Mouse (Mus musculus) ES-E14 (cell line): ENCODE data around the gene E430018J23Rik. TPM values are rescaled to one million over a fixed set of nuclear protein-coding genes. Genes with fewer than 3 reads are reported as not detected.
A peak's percentile ranks its signal among the peaks of the same experiment; 100 is the strongest.
"Not testable (repeated sequence)": the region's sequence is repeated elsewhere in the genome, so short reads cannot be mapped to it uniquely, and the experiment has no call there.

Source experiments
- DNase-seq: peaks from one replicate; pipeline ENCODE4 v3.0.0-alpha.2; 2013; ENCODE audit warnings: low read depth, low spot score
- H3K27ac ChIP-seq: 2 replicates; pipeline ENCODE4 v1.5.1; 2012; ENCODE audit warnings: low read depth, mild to moderate bottlenecking, low read length, moderate library complexity, mixed read lengths; ENCODE audit not compliant: poor library complexity, insufficient read depth, severe bottlenecking
- H3K36me3 ChIP-seq: 2 replicates; pipeline ENCODE4 v1.6.1; 2012; ENCODE audit warnings: mild to moderate bottlenecking, low read length, moderate library complexity, mixed read lengths; ENCODE audit not compliant: control insufficient read depth, poor library complexity, insufficient read depth, severe bottlenecking
- H3K4me1 ChIP-seq, 2 experiments: fragments of 150-350 bp in 1 of 2; sonication (generic) in 1 of 2; 2 replicates each; pipeline ENCODE4 v1.6.1; 2012; ENCODE audit warnings: low read length in 2 of 2, mild to moderate bottlenecking in 1 of 2, mixed read lengths in 1 of 2; ENCODE audit not compliant: control insufficient read depth in 2 of 2, insufficient read depth in 2 of 2, poor library complexity in 1 of 2
- H3K4me3 ChIP-seq, 2 experiments: fragments of 150-350 bp in 1 of 2; sonication (generic) in 1 of 2; 2 replicates each; pipeline ENCODE4 v1.5.1; 2012; ENCODE audit warnings: low read length in 2 of 2, low read depth in 1 of 2, mild to moderate bottlenecking in 1 of 2, mixed read lengths in 1 of 2; ENCODE audit not compliant: insufficient read depth in 1 of 2, poor library complexity in 1 of 2, severe bottlenecking in 1 of 2
- H3K9ac ChIP-seq: 2 replicates; pipeline ENCODE4 v1.6.1; 2012; ENCODE audit warnings: low read depth, mild to moderate bottlenecking, low read length, mixed read lengths; ENCODE audit not compliant: poor library complexity, insufficient read depth, severe bottlenecking
- H3K9me3 ChIP-seq: fragments of 150-350 bp; sonication (generic); 2 replicates; pipeline ENCODE4 v1.6.1; 2012; ENCODE audit warnings: low read depth, mild to moderate bottlenecking, low read length; ENCODE audit not compliant: control insufficient read depth, insufficient read depth
- CHD2 ChIP-seq: IDR thresholded peaks from 2 replicates; pipeline ENCODE4 v1.6.1; 2014; ENCODE audit warnings: mild to moderate bottlenecking, low read depth, low read length, inconsistent platforms
- HCFC1 ChIP-seq: IDR thresholded peaks from 2 replicates; pipeline ENCODE4 v1.6.1; 2012; ENCODE audit warnings: low read length, inconsistent platforms, borderline replicate concordance; ENCODE audit not compliant: insufficient read depth
- MAFK ChIP-seq: IDR thresholded peaks from 2 replicates; pipeline ENCODE4 v1.6.1; 2014; ENCODE audit warnings: mild to moderate bottlenecking, low read depth, low read length, inconsistent platforms; ENCODE audit not compliant: insufficient read depth
- ZC3H11A ChIP-seq: IDR thresholded peaks from 2 replicates; pipeline ENCODE4 v1.6.1; 2012; ENCODE audit warnings: low read depth, mild to moderate bottlenecking, inconsistent platforms, low read length, borderline replicate concordance
- ZNF384 ChIP-seq: IDR thresholded peaks from 2 replicates; pipeline ENCODE4 v1.6.1; 2012; ENCODE audit warnings: low read depth, low read length, inconsistent platforms
- in situ Hi-C, 2 experiments: fragments of 600-800 bp; cut with MboI; formaldehyde crosslinking; loops; one replicate each; pipeline ENCODE4 v1.15.1; 2025; ENCODE audit warnings: low sequenced_read_pairs in 2 of 2, inconsistent platforms in 1 of 2; ENCODE audit not compliant: unreplicated experiment in 2 of 2
- total RNA-seq: library from RNA; depleted of rRNA; stranded (reverse); fragments of 300-350 nt; gene quantifications from 2 replicates; pipeline ENCODE4 v1.2.3, GENCODE M21; 2012

Gene E430018J23Rik
- total RNA-seq, 1 experiment, result 2.5 TPM

- in situ Hi-C loops, result no loop called here
- Histone ChIP-seq H3K36me3 (no peaks in the 10 kb centered on the region), H3K4me3 (peak overlapping the region in 1 of 2 experiments; percentile 100; a peak in 1 of 4 replicates), H3K9ac (no peak overlapping the region), H3K27ac (no peak overlapping the region), H3K9me3 (no peaks in the 10 kb centered on the region), H3K4me1 (peaks cover 1 to 5% of the 10 kb centered on the region in 2 experiments; a peak in 2 of 4 replicates)
- DNase-seq, result no peak
- TF ChIP-seq ZC3H11A (no peak), MAFK (no peak), CHD2 (no peak), ZNF384 (no peak)
Measured at GRCm38 (mm10) chr7:127344371-127344770, 49.1 kb downstream of the E430018J23Rik start.

DNA sequence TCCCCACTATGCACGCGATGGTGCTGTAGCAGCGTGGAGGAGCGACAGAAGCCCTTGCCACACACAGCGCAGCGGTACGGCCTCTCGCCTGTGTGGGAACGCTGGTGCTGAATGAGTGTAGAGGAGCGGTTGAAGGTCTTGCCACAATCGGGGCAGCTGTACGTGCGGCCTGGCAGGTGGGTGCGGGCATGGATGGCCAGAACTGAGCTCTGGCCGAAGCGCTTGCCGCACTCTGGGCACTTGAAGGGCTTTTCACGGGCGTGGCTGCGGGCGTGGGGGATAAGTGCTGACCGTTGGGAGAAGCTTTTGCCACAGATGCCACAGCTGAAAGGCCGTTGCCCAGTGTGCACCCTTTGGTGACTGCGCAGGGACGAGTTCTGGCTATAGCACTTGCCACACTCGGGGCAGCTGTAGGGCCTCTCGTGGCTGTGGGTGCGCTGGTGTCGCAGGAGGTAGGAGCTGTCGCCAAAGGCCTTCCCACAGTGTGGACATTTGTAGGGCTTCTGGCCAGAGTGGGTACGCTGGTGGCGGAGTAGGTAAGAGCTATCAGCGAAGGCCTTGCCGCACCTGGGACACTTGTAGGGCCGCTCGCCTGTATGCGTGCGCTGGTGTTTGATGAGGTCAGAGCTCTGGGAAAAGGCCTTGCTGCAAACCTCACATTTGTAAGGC is 49.9 kb downstream of the E430018J23Rik start:
- in situ Hi-C loops, result no loop called here
- Histone ChIP-seq H3K9me3 (no peaks in the 10 kb centered on the region), H3K4me1 (peaks cover 1 to 5% of the 10 kb centered on the region in 2 experiments; a peak in 2 of 4 replicates), H3K4me3 (peak overlapping the region; percentile 25 to 47; a peak in 2 of 4 replicates), H3K9ac (0 out of 2 replicates have a peak overlapping the region, but pooled peaks have one; percentile 21), H3K27ac (no peak overlapping the region), H3K36me3 (no peaks in the 10 kb centered on the region)
- no peak for DNase-seq
- TF ChIP-seq HCFC1 (no peak), MAFK (no peak), CHD2 (no peak), ZC3H11A (no peak), ZNF384 (no peak)

DNA sequence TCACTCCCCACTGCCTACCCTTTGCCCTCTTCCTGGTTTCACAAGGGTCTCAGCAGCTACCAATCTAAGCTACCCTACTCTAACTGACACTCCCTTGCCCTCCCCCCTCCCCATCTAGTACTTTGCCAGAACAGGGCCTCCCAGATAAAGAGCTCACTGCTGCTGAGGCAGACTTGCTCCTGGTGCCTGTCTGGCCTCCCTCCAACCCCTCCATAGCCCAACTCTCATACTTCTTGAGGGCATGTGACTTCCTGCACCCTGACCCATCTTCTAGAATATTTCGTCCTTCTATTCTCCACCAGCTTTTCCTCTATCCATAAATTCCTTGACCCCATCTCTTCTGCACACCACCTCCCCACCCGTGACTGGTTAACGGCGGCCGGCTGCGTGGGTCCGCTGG is 50.5 kb downstream of the E430018J23Rik start:
- peaks cover 1 to 5% of the 10 kb centered on the region in 2 experiments; a peak in 2 of 4 replicates for H3K4me1 ChIP-seq
- in situ Hi-C loops, result no loop called here
- 0 out of 2 replicates have a peak overlapping the region, but pooled peaks have one; percentile 21 for H3K9ac ChIP-seq
- H3K4me3 ChIP-seq, result peak overlapping the region; percentile 25 to 47; a peak in 2 of 4 replicates
- TF ChIP-seq MAFK (no peak), CHD2 (no peak), ZC3H11A (no peak), ZNF384 (no peak)
- H3K36me3 ChIP-seq, result no peaks in the 10 kb centered on the region
- no peak overlapping the region for H3K27ac ChIP-seq
- DNase-seq, result no peak
- no peaks in the 10 kb centered on the region for H3K9me3 ChIP-seq

- TF ChIP-seq MAFK (no peak), HCFC1 (no peak), ZC3H11A (no peak), CHD2 (no peak), ZNF384 (no peak)
- Histone ChIP-seq H3K9me3 (no peaks in the 10 kb centered on the region), H3K27ac (no peak overlapping the region), H3K36me3 (no peaks in the 10 kb centered on the region), H3K4me3 (no peak overlapping the region), H3K9ac (no peak overlapping the region), H3K4me1 (peaks cover 1 to 5% of the 10 kb centered on the region in 2 experiments; a peak in 2 of 4 replicates)
- no peak for DNase-seq
- in situ Hi-C loops, result no loop called here
Measured at GRCm38 (mm10) chr7:127342332-127342731, 51.1 kb downstream of the E430018J23Rik start.

DNA sequence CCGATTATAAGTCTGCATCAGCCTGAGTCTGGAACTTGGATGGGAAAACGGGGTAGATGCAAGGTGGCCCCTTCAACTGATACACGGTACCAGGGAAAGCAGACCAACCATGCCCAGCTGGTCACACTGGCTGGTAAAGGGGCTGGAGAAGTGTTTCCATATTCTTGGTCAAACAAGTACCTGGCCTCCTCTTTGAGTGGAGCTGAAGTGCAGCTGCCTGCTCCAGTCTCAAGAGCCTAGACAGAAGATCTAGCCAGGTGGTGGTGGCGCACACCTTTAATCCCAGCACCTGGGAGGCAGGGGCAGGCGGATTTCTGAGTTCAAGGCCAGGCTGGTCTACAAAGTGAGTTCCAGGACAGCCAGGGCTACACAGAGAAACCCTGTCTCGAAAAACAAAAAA is 51.6 kb downstream of the E430018J23Rik start:
- H3K27ac ChIP-seq, H3K4me1 ChIP-seq, DNase-seq, H3K9me3 ChIP-seq, in situ Hi-C loops, H3K9ac ChIP-seq, H3K36me3 ChIP-seq, H3K4me3 ChIP-seq: not testable (repeated sequence)
